Mouse (Mus musculus): ENCODE measurements at regions not wholly inside any gene's neighbourhood (a gene's known extent, or its start where the extent isn't known, plus 50 kb on each side); places are given as distances from the start of the nearest gene placed in this dataset.
A peak's percentile ranks its signal among the peaks of the same experiment; 100 is the strongest.

- Histone ChIP-seq H3K4me3 (replicated peaks; ENCODE audit: low read length) (no peak overlapping the region), H3K4me2 (replicated peaks; ENCODE audit: low read depth, low read length, severe bottlenecking) (no peak overlapping the region), H3K27me3 (ENCODE audit: control insufficient read depth, insufficient read depth, low read length) (no peaks in the 10 kb centered on the region), H3K9me3 (ENCODE audit: control insufficient read depth, low read length) (no peaks in the 10 kb centered on the region), H3K4me1 (ENCODE audit: control insufficient read depth, insufficient read depth, low read length) (no peaks in the 10 kb centered on the region), H3K36me3 (ENCODE audit: control insufficient read depth, insufficient read depth, low read length) (no peaks in the 10 kb centered on the region), H3K27ac (replicated peaks; ENCODE audit: low read depth, low read length) (no peak overlapping the region), H3K9ac (ENCODE audit: low read depth, low read length, severe bottlenecking) (0 out of 2 replicates have a peak overlapping the region, but pooled peaks have one; percentile 25)
- ATAC-seq (ENCODE audit: low FRiP score, low read depth), result no peak
- WGBS, result 91% methylated on average over 4 of the region's 4 CpGs
- TF ChIP-seq POLR2A (IDR thresholded peaks at IDR 0.05; ENCODE audit: borderline replicate concordance, extremely low read depth, insufficient read depth, insufficient read length), result no peak
- no peak for DNase-seq (ENCODE audit: low spot score)
These were observed 62.3 kb downstream of the Zfp706 start for GRCm38 (mm10) chr15:36945309-36945708.

GRCm38 (mm10) chr15:36944556-36945171 is 62.9 kb downstream of the Zfp706 start:
- H3K9ac ChIP-seq (ENCODE audit: low read depth, low read length, severe bottlenecking), result 0 out of 2 replicates have a peak overlapping the region, but pooled peaks have one; percentile 25
- 80% methylated on average over 8 of the region's 8 CpGs for WGBS
- DNase-seq (ENCODE audit: low spot score), result no peak
- no peaks in the 10 kb centered on the region for H3K27me3 ChIP-seq (ENCODE audit: control insufficient read depth, insufficient read depth, low read length)
- H3K36me3 ChIP-seq (ENCODE audit: control insufficient read depth, insufficient read depth, low read length), result no peaks in the 10 kb centered on the region
- no peaks in the 10 kb centered on the region for H3K4me1 ChIP-seq (ENCODE audit: control insufficient read depth, insufficient read depth, low read length)
- H3K4me3 ChIP-seq (replicated peaks; ENCODE audit: low read length), result no peak overlapping the region
- no peak for TF ChIP-seq POLR2A (IDR thresholded peaks at IDR 0.05; ENCODE audit: borderline replicate concordance, extremely low read depth, insufficient read depth, insufficient read length)
- H3K9me3 ChIP-seq (ENCODE audit: control insufficient read depth, low read length), result no peaks in the 10 kb centered on the region
- H3K27ac ChIP-seq (replicated peaks; ENCODE audit: low read depth, low read length), result no peak overlapping the region
- H3K4me2 ChIP-seq (replicated peaks; ENCODE audit: low read depth, low read length, severe bottlenecking), result no peak overlapping the region
- ATAC-seq (ENCODE audit: low FRiP score, low read depth), result no peak

DNA sequence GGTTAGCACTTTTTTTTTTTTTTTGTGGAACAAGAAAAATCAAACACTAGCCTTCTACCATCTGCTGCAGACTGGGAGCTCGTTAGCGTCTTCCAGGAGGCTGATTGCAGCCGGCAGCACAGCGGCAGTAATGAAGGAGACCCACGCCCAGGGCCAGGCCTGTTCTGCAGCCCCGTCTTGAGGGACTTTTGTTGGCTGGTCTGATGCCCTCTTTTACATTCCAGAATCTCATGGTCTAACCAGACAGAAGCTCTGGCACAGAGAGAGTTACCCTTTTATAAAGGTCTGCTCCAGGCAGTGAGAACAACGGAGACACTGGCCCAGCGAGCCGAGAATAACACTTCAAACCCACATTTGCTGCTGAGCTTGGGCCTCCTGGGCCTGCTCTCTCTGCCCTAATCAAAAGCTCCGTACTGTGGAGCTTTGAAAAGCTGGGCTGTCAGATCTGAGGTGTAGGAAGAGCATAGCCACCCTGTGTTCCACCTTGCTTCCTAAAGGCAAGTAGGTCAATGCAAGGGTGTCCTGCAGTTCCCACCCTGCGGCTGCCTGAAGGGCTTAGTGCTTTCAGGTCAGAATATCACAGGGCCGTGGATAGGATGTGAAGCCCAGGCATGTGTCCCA is 64.0 kb downstream of the Zfp706 start:
- WGBS, result 29% methylated on average over 12 of the region's 12 CpGs
- no peak for DNase-seq (ENCODE audit: low spot score)
- no peaks in the 10 kb centered on the region; the same call in 1 of the 2 replicates for H3K4me1 ChIP-seq (ENCODE audit: control insufficient read depth, insufficient read depth, low read length)
- ATAC-seq (ENCODE audit: low FRiP score, low read depth), result no peak
- H3K4me3 ChIP-seq (replicated peaks; ENCODE audit: low read length), result no peak overlapping the region
- H3K9me3 ChIP-seq (ENCODE audit: control insufficient read depth, low read length), result no peaks in the 10 kb centered on the region
- H3K27me3 ChIP-seq (ENCODE audit: control insufficient read depth, insufficient read depth, low read length), result no peaks in the 10 kb centered on the region
- 0 out of 2 replicates have a peak overlapping the region, but pooled peaks have one; percentile 1 for H3K9ac ChIP-seq (ENCODE audit: low read depth, low read length, severe bottlenecking)
- H3K36me3 ChIP-seq (ENCODE audit: control insufficient read depth, insufficient read depth, low read length), result no peaks in the 10 kb centered on the region
- no peak for TF ChIP-seq POLR2A (IDR thresholded peaks at IDR 0.05; ENCODE audit: borderline replicate concordance, extremely low read depth, insufficient read depth, insufficient read length)
- H3K4me2 ChIP-seq (replicated peaks; ENCODE audit: low read depth, low read length, severe bottlenecking), result no peak overlapping the region
- 0 out of 2 replicates have a peak overlapping the region, but pooled peaks have one; percentile 6 for H3K27ac ChIP-seq (replicated peaks; ENCODE audit: low read depth, low read length)

- TF ChIP-seq POLR2A (IDR thresholded peaks at IDR 0.05; ENCODE audit: borderline replicate concordance, extremely low read depth, insufficient read depth, insufficient read length), result no peak
These were observed 65.3 kb downstream of the Zfp706 start for GRCm38 (mm10) chr15:36942261-36942660.

DNA sequence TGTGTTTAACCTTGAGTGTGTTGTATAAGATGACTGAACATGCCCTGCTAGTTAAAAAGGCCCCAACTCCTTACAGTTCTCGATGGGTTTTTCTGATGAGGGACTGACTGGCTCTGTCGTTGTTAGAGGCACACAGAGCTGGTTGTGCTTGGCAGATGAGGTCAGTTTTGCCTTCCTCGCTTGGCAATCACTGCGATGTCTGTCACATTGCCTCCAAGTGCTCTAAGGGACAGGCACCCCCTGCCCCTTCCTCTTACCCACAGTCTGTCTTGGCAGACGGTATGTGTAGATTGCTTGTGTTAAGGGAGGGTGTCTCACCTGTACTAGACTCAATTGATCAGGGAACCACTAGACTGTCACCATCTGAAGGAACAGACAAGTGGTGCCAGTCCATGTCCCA is 65.8 kb downstream of the Zfp706 start:
- DNase-seq (ENCODE audit: low spot score) (no peak), ATAC-seq (ENCODE audit: low FRiP score, low read depth) (no peak)
- 80% methylated on average over 5 of the region's 5 CpGs for WGBS
- no peak overlapping the region for H3K4me3 ChIP-seq (replicated peaks; ENCODE audit: low read length)
- H3K27me3 ChIP-seq (ENCODE audit: control insufficient read depth, insufficient read depth, low read length), result no peaks in the 10 kb centered on the region
- no peaks in the 10 kb centered on the region for H3K9me3 ChIP-seq (ENCODE audit: control insufficient read depth, low read length)
- no peak overlapping the region for H3K4me2 ChIP-seq (replicated peaks; ENCODE audit: low read depth, low read length, severe bottlenecking)
- H3K36me3 ChIP-seq (ENCODE audit: control insufficient read depth, insufficient read depth, low read length), result no peaks in the 10 kb centered on the region
- no peak for TF ChIP-seq POLR2A (IDR thresholded peaks at IDR 0.05; ENCODE audit: borderline replicate concordance, extremely low read depth, insufficient read depth, insufficient read length)
- H3K4me1 ChIP-seq (ENCODE audit: control insufficient read depth, insufficient read depth, low read length), result peaks cover 6% of the 10 kb centered on the region
- no peak overlapping the region for H3K27ac ChIP-seq (replicated peaks; ENCODE audit: low read depth, low read length)
- H3K9ac ChIP-seq (ENCODE audit: low read depth, low read length, severe bottlenecking), result no peak overlapping the region

More at GRCm38 (mm10) chr15:36942261-36942660, 65.3 kb downstream of the Zfp706 start:
- Histone ChIP-seq H3K9me3 (ENCODE audit: control insufficient read depth, low read length) (no peaks in the 10 kb centered on the region), H3K4me3 (replicated peaks; ENCODE audit: low read length) (no peak overlapping the region), H3K9ac (ENCODE audit: low read depth, low read length, severe bottlenecking) (no peak overlapping the region), H3K4me1 (ENCODE audit: control insufficient read depth, insufficient read depth, low read length) (peaks cover 6% of the 10 kb centered on the region), H3K36me3 (ENCODE audit: control insufficient read depth, insufficient read depth, low read length) (no peaks in the 10 kb centered on the region), H3K27ac (replicated peaks; ENCODE audit: low read depth, low read length) (no peak overlapping the region), H3K4me2 (replicated peaks; ENCODE audit: low read depth, low read length, severe bottlenecking) (no peak overlapping the region), H3K27me3 (ENCODE audit: control insufficient read depth, insufficient read depth, low read length) (no peaks in the 10 kb centered on the region)
- no peak for ATAC-seq (ENCODE audit: low FRiP score, low read depth)
- WGBS, result 67% methylated on average over 4 of the region's 4 CpGs
- no peak for DNase-seq (ENCODE audit: low spot score)

Data from limb, embryonic 14.5 days (tissue).